Mouse (Mus musculus): ENCODE data around the gene Auh. TPM values are rescaled to one million over a fixed set of nuclear protein-coding genes. Genes with fewer than 3 reads are reported as not detected.

Auh gene
- total RNA-seq, 2 experiments from 2014 or later: 85.3 to 93.5 TPM

GRCm38 (mm10) chr13:52819901-52820300 is 109.6 kb downstream of the Auh start:
- no peak for DNase-seq (ENCODE audit: low spot score in 2 of 2)
- intact Hi-C loops (cut with DNase I): loop anchor here (2.0 to 5.0 kb wide), 5 partner anchors 47 to 161 kb away; partner anchors contain the start of genes Auh and Nfil3

- intact Hi-C loops (cut with DNase I): loop anchor here (2.0 to 5.0 kb wide), 5 partner anchors 48 to 162 kb away; partner anchors contain the start of genes Auh and Nfil3
- DNase-seq (ENCODE audit: low spot score in 2 of 2): peak in 1 of 2 experiments; percentile 25
These were observed 110.7 kb downstream of the Auh start for GRCm38 (mm10) chr13:52818760-52819159.

DNA sequence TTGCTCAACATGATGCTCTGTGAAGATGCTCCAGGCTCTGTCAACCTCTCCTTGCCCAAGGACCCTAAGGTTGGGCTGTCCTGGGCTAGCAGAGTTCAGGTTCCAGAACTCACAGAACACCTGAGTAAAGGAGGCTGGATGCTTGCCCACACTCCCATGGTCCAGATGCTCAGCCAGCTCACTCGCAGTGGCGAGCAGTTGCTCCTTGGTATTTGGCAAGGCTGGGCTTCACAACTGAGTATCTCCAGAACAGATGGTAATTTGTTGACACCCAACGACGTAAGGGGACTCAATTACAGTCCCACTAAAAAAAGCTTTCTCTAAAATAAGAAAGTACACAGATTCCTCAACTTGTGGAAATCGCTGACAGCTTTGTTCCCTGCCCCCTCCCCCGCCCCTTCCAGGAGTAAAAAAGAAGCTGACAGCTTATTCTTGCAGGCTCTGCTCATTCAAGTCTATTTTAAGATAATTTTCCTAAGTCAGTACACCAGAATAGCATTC is 111.4 kb downstream of the Auh start:
- intact Hi-C loops (cut with DNase I): loop anchor here (2.0 to 5.0 kb wide), 5 partner anchors 49 to 163 kb away; partner anchors contain the start of genes Auh and Nfil3
- DNase-seq (ENCODE audit: low spot score in 2 of 2): peak; percentile 76 to 94

GRCm38 (mm10) chr13:52813750-52814149 is 115.7 kb downstream of the Auh start:
- DNase-seq (ENCODE audit: low spot score in 2 of 2): no peak
- intact Hi-C loops (cut with DNase I): no loop called here

DNA sequence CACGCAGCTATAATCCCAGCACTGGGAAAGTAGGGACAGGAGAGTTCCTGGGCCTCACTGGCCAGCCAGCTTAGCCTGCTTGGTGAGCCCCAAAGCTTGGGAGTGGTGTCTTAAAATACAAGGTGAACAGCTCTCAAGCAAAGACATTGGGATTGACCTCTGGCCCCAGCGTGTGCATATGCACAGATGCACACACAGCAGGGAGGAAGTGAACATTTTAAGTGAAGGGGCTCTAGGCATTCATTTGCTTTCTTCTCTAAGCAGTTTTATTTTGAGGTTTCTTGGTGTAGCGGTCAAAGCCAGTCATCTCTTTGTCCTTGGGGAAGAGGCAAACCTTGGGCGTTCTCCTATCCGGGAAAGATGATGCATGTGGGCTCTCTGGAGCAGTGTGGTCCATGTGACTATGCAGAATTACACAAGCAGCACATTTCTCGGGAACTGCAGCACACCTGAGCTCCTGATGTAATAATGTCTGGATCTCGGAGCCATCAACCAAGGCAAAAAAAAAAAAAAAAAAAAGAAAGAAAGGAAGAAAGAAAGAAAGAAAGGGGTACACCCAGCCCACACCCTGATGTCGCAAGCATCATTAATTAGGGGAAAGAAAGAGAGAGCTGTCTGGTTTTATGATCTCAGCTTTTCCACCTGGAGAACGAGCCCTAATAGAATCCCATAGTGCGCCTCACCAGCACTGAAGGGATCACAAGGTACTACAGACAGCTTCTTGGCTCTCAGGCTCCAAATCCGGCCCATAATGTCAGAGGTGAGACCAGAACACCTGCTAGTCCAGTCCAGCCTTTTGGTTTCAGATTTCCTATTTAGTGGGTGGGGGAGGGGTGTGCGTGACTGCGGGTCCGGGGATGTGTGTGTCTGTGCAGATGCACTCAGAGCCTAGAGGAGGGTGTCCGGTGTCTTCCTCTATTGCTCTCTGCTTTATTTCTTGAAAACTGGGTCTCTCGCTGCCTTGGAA is 116.6 kb downstream of the Auh start:
- DNase-seq (ENCODE audit: low spot score in 2 of 2): no peak
- intact Hi-C loops (cut with DNase I): no loop called here

DNA sequence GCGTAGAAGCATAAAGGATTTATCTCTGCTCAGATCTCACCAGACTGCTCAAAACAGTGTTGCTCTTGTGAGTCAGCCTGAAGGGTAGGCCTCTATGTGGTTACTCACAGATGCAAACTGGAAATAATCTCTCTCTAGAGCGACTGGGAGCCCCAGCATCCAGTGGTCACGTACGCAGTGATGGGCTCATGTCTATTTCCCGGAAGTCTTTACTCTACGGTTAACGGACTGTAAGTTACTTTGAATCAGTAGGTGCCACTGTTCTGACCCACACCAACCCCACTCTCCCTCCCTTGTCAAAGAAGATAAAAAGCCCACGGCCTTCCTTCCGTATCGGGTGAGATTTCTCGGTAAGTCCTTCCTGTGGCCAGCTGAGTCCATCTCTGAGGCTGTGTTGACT is 121.8 kb downstream of the Auh start:
- intact Hi-C loops (cut with DNase I): no loop called here
- no peak for DNase-seq (ENCODE audit: low spot score in 2 of 2)

DNA sequence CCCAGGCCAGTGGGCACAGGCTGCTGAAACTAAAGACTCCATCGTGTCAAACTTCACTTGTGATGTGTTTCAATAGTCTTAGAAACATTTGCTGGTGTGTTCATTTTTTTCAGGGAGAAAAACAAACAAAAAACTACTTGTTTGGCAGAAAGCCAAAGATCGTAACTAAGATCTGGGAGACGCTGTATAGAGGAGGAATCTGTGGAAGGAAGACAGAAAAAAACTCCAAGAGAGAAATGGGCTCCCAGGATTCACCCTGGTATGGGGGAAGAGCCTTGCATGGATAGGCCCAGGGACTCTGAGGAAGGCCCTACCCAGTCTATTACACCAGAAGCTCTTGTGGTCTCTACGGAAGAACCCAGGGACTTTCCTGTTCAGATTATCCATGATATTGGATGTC is 123.5 kb downstream of the Auh start:
- DNase-seq (ENCODE audit: low spot score in 2 of 2): no peak
- intact Hi-C loops (cut with DNase I): no loop called here

- intact Hi-C loops (cut with DNase I): no loop called here
- no peak for DNase-seq (ENCODE audit: low spot score in 2 of 2)
These were observed 123.9 kb downstream of the Auh start for GRCm38 (mm10) chr13:52805581-52805980.

- no peak for DNase-seq (ENCODE audit: low spot score in 2 of 2)
- intact Hi-C loops (cut with DNase I): no loop called here
These were observed 127.0 kb downstream of the Auh start for GRCm38 (mm10) chr13:52802482-52802881.

- DNase-seq (ENCODE audit: low spot score in 2 of 2): no peak
- intact Hi-C loops (cut with DNase I): no loop called here
These were observed 128.7 kb downstream of the Auh start for GRCm38 (mm10) chr13:52800687-52801341.

DNA sequence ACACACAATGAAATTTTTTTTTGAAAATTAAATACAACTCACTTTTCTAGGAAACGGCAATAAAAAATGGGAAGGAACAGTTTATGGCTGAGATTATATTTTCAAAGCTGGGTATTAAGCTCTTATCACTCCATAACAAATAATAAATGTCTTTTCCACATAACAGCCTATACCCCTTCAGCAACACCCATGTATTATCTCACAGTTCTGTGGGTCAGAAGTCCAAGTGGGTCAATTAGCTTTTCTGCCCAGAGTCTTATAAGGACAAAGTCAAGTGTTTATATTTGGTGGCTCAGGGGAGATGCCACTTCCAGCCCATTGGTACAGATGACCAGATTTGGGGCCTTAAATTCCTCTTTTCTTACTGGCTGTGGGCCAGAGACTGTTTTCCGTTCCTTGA is 129.4 kb downstream of the Auh start:
- DNase-seq (ENCODE audit: low spot score in 2 of 2): no peak
- intact Hi-C loops (cut with DNase I): no loop called here

DNA sequence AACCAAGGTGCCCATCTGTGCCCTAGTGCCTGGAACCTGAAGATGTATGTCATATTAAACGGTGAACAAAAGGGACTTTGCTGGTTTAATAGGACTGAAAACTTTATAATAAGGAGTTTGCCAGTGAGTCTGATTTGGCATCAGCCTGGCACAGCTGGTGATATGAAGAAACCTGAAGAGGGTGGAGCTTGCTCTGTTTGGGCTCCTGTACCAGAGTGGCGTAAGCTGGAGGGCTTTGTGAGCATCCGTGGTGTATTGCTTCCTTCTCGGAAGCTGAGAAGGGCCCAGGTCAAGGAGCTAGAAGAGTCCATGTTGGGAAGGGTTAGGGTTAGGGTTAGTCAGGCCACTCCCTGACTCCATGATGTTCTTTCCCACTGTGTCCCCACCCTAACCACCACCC is 135.2 kb downstream of the Auh start:
- intact Hi-C loops (cut with DNase I): no loop called here
- no peak for DNase-seq (ENCODE audit: low spot score in 2 of 2)

GRCm38 (mm10) chr13:52793434-52793989 is 136.0 kb downstream of the Auh start:
- no peak for DNase-seq (ENCODE audit: low spot score in 2 of 2)
- intact Hi-C loops (cut with DNase I): no loop called here

DNA sequence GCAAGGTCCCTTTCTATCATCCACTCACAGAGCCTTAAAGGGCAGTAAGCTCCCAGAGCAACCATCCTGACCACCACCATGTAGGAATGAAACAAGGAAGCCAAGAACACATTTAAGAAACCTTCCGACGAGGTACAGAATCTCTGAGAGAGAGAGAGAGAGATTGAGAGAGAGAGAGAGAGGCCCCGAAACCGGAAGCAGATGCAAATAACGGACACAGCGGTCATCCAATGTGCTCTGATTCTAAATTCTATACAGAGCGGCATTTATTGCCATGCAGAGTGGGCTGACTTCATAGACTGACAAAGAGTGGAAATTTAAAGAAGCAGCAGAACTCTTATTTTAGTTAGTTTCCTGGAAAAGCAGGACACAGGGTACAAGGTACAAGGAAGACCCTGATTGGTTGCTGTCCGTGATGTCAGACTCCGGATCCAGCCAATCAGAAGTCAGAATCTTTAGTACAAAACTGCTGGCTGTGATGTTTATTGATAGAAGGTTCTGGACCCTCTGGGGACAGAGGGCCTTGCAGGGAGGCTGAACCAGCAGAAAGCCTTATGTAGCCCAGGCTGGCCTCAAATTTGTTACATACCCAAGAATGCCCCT is 137.1 kb downstream of the Auh start:
- DNase-seq (ENCODE audit: low spot score in 2 of 2): peak in 1 of 2 experiments; percentile 17
- intact Hi-C loops (cut with DNase I): no loop called here

GRCm38 (mm10) chr13:52790894-52791293 is 138.6 kb downstream of the Auh start:
- intact Hi-C loops (cut with DNase I): no loop called here
- no peak for DNase-seq (ENCODE audit: low spot score in 2 of 2)

Other genes starting within 250 kb of the Auh start
- gene Nfil3, start 51.4 kb upstream of the Auh start, total RNA-seq (2021): 10 to 100 TPM; 14.4 to 20.8 TPM